ENCODE assay signal across 15 mouse cellular contexts in genomic region chr2:170403666-170404385, GRCm38 (mm10). TPM values are rescaled to one million over a fixed set of nuclear protein-coding genes. Genes with fewer than 3 reads are reported as not detected.
DNase-seq lines count a peak whose midpoint lies in the region; ATAC-seq and TF ChIP-seq lines count a peak whose summit lies in the region.
"Had no signal": no experiment of that assay in that cellular context is flagged by ENCODE, and none has a peak within 500 bp of the region (broad histone marks: within the 10 kb centered on the region; RNA-seq: fewer than 3 reads in every experiment).

No protein-coding gene starts in this region.

- H3K9me3 ChIP-seq in hindbrain, embryonic 11.5 days (ENCODE audit: control insufficient read depth, low read length): no peaks in the 10 kb centered on the region
- 0 out of 2 replicates have a peak, but pooled peaks cover 2% of the 10 kb centered on the region for H3K9me3 ChIP-seq in hindbrain, embryonic 16.5 days (ENCODE audit: control insufficient read depth, low read length)
- no peaks in the 10 kb centered on the region for H3K9me3 ChIP-seq in ES-E14 (ENCODE audit: control insufficient read depth, insufficient read depth, low read depth, low read length)
- no peaks in the 10 kb centered on the region for H3K9me3 ChIP-seq in hindbrain, embryonic 14.5 days (ENCODE audit: control insufficient read depth, low read length)
- H3K9me3 ChIP-seq: embryonic facial prominence, embryonic 12.5 days; forebrain, embryonic 15.5 days; heart, embryonic 12.5 days; hindbrain, embryonic 15.5 days had no signal

- in situ Hi-C loops in ES-E14 (cut with MboI; ENCODE audit: low sequenced_read_pairs in 2 of 2, unreplicated experiment in 2 of 2): no loop called here

- H3K4me2 ChIP-seq in hindbrain, embryonic 11.5 days (replicated peaks; ENCODE audit: low read depth, low read length): no peak overlapping the region
- no peak overlapping the region for H3K4me2 ChIP-seq in hindbrain, embryonic 16.5 days (ENCODE audit: low read length)
- peak overlapping the region; percentile 36 for H3K4me2 ChIP-seq in hindbrain, embryonic 14.5 days (replicated peaks)
- H3K4me2 ChIP-seq: embryonic facial prominence, embryonic 12.5 days; forebrain, embryonic 15.5 days; liver, embryonic 11.5 days had no signal

- H3K9ac ChIP-seq in hindbrain, embryonic 11.5 days (ENCODE audit: low read depth, low read length): no peak overlapping the region
- no peak overlapping the region for H3K9ac ChIP-seq in hindbrain, embryonic 16.5 days (ENCODE audit: low read depth, low read length)
- no peak overlapping the region for H3K9ac ChIP-seq in ES-E14 (ENCODE audit: insufficient read depth, low read depth, low read length, poor library complexity, severe bottlenecking)
- no peak overlapping the region for H3K9ac ChIP-seq in hindbrain, embryonic 14.5 days
- H3K9ac ChIP-seq: forebrain, embryonic 15.5 days; heart, embryonic 12.5 days had no signal

- no peaks in the 10 kb centered on the region for H3K4me1 ChIP-seq in hindbrain, embryonic 11.5 days (replicated peaks; ENCODE audit: control insufficient read depth, insufficient read depth, low read length)
- H3K4me1 ChIP-seq in hindbrain, embryonic 16.5 days (ENCODE audit: control insufficient read depth, insufficient read depth, low read depth, low read length): peaks cover 19% of the 10 kb centered on the region
- H3K4me1 ChIP-seq in ES-E14 (ENCODE audit: control insufficient read depth in 2 of 2, insufficient read depth in 2 of 2, low read length in 2 of 2, poor library complexity in 1 of 2): peaks cover 2 to 4% of the 10 kb centered on the region in 2 experiments; a peak in 3 of 4 replicates
- H3K4me1 ChIP-seq in hindbrain, embryonic 14.5 days (replicated peaks; ENCODE audit: control insufficient read depth, insufficient read depth, low read length): peaks cover 31% of the 10 kb centered on the region

- H3K27me3 ChIP-seq in hindbrain, embryonic 11.5 days (ENCODE audit: control insufficient read depth, insufficient read depth, low read length): no peaks in the 10 kb centered on the region
- H3K27me3 ChIP-seq in hindbrain, embryonic 16.5 days (replicated peaks; ENCODE audit: control insufficient read depth, insufficient read depth, low read length): no peaks in the 10 kb centered on the region
- no peaks in the 10 kb centered on the region for H3K27me3 ChIP-seq in hindbrain, embryonic 14.5 days (ENCODE audit: control insufficient read depth, insufficient read depth, low read length)
- H3K27me3 ChIP-seq: forebrain, embryonic 15.5 days; hindbrain, embryonic 15.5 days had no signal

- no peak overlapping the region for H3K27ac ChIP-seq in hindbrain, embryonic 11.5 days (ENCODE audit: low read depth, low read length)
- no peak overlapping the region for H3K27ac ChIP-seq in hindbrain, embryonic 16.5 days (ENCODE audit: low read depth, low read length)
- no peak overlapping the region for H3K27ac ChIP-seq in ES-E14 (ENCODE audit: insufficient read depth, low read depth, low read length, poor library complexity, severe bottlenecking)
- no peak overlapping the region for H3K27ac ChIP-seq in hindbrain, embryonic 14.5 days
- H3K27ac ChIP-seq: embryonic facial prominence, embryonic 12.5 days; forebrain, embryonic 15.5 days had no signal

- no peaks in the 10 kb centered on the region for H3K36me3 ChIP-seq in hindbrain, embryonic 11.5 days (ENCODE audit: control insufficient read depth, insufficient read depth, low read length)
- H3K36me3 ChIP-seq in hindbrain, embryonic 16.5 days (ENCODE audit: control insufficient read depth, insufficient read depth, low read length): no peaks in the 10 kb centered on the region
- H3K36me3 ChIP-seq in ES-E14 (ENCODE audit: control insufficient read depth, insufficient read depth, low read length, poor library complexity, severe bottlenecking): no peaks in the 10 kb centered on the region
- no peaks in the 10 kb centered on the region for H3K36me3 ChIP-seq in hindbrain, embryonic 14.5 days (replicated peaks; ENCODE audit: control insufficient read depth, insufficient read depth)
- H3K36me3 ChIP-seq: embryonic facial prominence, embryonic 12.5 days; forebrain, embryonic 15.5 days; heart, embryonic 12.5 days; hindbrain, embryonic 15.5 days had no signal

- H3K4me3 ChIP-seq in hindbrain, embryonic 11.5 days (ENCODE audit: low read depth, low read length): no peak overlapping the region
- H3K4me3 ChIP-seq in hindbrain, embryonic 16.5 days (ENCODE audit: low read length): no peak overlapping the region
- no peak overlapping the region for H3K4me3 ChIP-seq in ES-E14 (ENCODE audit: insufficient read depth in 1 of 2, low read depth in 1 of 2, low read length in 2 of 2, poor library complexity in 1 of 2, severe bottlenecking in 1 of 2)
- no peak overlapping the region for H3K4me3 ChIP-seq in hindbrain, embryonic 14.5 days (replicated peaks; ENCODE audit: low read length)
- H3K4me3 ChIP-seq: embryonic facial prominence, embryonic 12.5 days; forebrain, embryonic 15.5 days; heart, embryonic 12.5 days had no signal

- DNase-seq in hindbrain, embryonic 11.5 days (ENCODE audit: low spot score): peak; percentile 30
- DNase-seq in 3134 (ENCODE audit: extremely low read depth, insufficient read length, low spot score) (peak; percentile 21), ES-E14 (ENCODE audit: low read depth, low spot score) (no peak)
- DNase-seq in hindbrain, embryonic 14.5 days (ENCODE audit: low spot score): no peak
- DNase-seq in kidney, adult 18-20 months: no peak
- DNase-seq in adrenal gland, adult 2 months: no peak
- DNase-seq: cerebellum, adult 8-10 months; gastrocnemius, postnatal 10 days had no signal

- ATAC-seq in hindbrain, embryonic 11.5 days (ENCODE audit: low FRiP score): no peak
- ATAC-seq in hindbrain, embryonic 16.5 days: no peak
- ATAC-seq in hindbrain, embryonic 14.5 days (ENCODE audit: low FRiP score): no peak
- ATAC-seq: forebrain, embryonic 15.5 days had no signal

- WGBS in hindbrain, embryonic 11.5 days: 43% methylated on average over 10 of the region's 10 CpGs
- WGBS in hindbrain, embryonic 16.5 days: 37% methylated on average over 10 of the region's 10 CpGs
- WGBS in hindbrain, embryonic 14.5 days: 45% methylated on average over 10 of the region's 10 CpGs

TF ChIP-seq in ES-E14, 5 proteins besides CTCF, POLR2A, EP300 and RAD21:
- TF ChIP-seq MAFK (IDR thresholded peaks at IDR 0.05; ENCODE audit: insufficient read depth, low read depth, low read length) (peak; percentile 85), ZC3H11A (IDR thresholded peaks at IDR 0.05; ENCODE audit: borderline replicate concordance, low read depth, low read length) (no peak), HCFC1 (IDR thresholded peaks at IDR 0.05; ENCODE audit: borderline replicate concordance, insufficient read depth, low read length) (no peak), ZNF384 (IDR thresholded peaks at IDR 0.05; ENCODE audit: low read depth, low read length) (no peak), CHD2 (IDR thresholded peaks at IDR 0.05; ENCODE audit: low read depth, low read length) (no peak)

RNA-seq across cellular contexts. Expression of gene Bcas1, which starts 23.8 kb away (rescaled TPM):
- polyA plus RNA-seq in hindbrain, embryonic 11.5 days (2014; fragmentation: Nextera tagmentation; extraction: Ambion mirVana): 1.8 and 1.9 TPM in 2 replicates
- 16.7 and 20.0 TPM in 2 replicates for polyA plus RNA-seq in hindbrain, embryonic 16.5 days (2015; fragmentation: Nextera tagmentation; extraction: Ambion mirVana)
- total RNA-seq in ES-E14 (2012; rRNA removed): 2.1 and 2.9 TPM in 2 replicates
- polyA plus RNA-seq in hindbrain, embryonic 14.5 days (2014; fragmentation: Nextera tagmentation; extraction: Ambion mirVana): 15.4 and 16.9 TPM in 2 replicates
- under 1 TPM; 0.35 to 0.66 TPM for total RNA-seq in adrenal gland, adult 2 months (2021)
- not detected in 2 replicates for polyA plus RNA-seq in adrenal gland, adult 2 months (2012; rRNA removed)
- polyA plus RNA-seq: kidney, embryonic 14.5 days had no signal

Comparison
In these comparisons a context has a peak if more than half of its experiments do, and no peak if none do; other contexts are left out.
1. DNase-seq: peak in hindbrain, embryonic 11.5 days (single experiment) and 3134 (single experiment); none in ES-E14 (single experiment), hindbrain, embryonic 14.5 days (single experiment), kidney, adult 18-20 months (single experiment) and adrenal gland, adult 2 months (single experiment).